Mouse (Mus musculus): ENCODE data around the gene Abcg5. TPM values are rescaled to one million over a fixed set of nuclear protein-coding genes. Genes with fewer than 3 reads are reported as not detected.

The Abcg5 gene
- polyA plus RNA-seq, 1 experiment from 2014 or later, result 0.52 TPM

- Histone ChIP-seq H3K27me3 (ENCODE audit: control insufficient read depth, insufficient read depth, low read length) (no peaks in the 10 kb centered on the region), H3K36me3 (ENCODE audit: control insufficient read depth, insufficient read depth, low read length) (no peaks in the 10 kb centered on the region), H3K9me3 (ENCODE audit: control insufficient read depth, low read length) (no peaks in the 10 kb centered on the region), H3K4me2 (ENCODE audit: low read depth) (no peak overlapping the region), H3K27ac (ENCODE audit: low read depth, low read length) (no peak overlapping the region), H3K4me3 (ENCODE audit: low read depth, low read length) (no peak overlapping the region), H3K4me1 (ENCODE audit: control insufficient read depth, insufficient read depth, low read length) (no peaks in the 10 kb centered on the region), H3K9ac (ENCODE audit: low read length) (no peak overlapping the region)
- WGBS, result 80% methylated on average over 13 of the region's 13 CpGs
- no peak for ATAC-seq (ENCODE audit: insufficient read depth, low FRiP score, low TSS enrichment)
- DNase-seq (ENCODE audit: low spot score), result no peak
Observed at GRCm38 (mm10) chr17:84633443-84633842, 49.4 kb downstream of the Abcg5 start.

DNA sequence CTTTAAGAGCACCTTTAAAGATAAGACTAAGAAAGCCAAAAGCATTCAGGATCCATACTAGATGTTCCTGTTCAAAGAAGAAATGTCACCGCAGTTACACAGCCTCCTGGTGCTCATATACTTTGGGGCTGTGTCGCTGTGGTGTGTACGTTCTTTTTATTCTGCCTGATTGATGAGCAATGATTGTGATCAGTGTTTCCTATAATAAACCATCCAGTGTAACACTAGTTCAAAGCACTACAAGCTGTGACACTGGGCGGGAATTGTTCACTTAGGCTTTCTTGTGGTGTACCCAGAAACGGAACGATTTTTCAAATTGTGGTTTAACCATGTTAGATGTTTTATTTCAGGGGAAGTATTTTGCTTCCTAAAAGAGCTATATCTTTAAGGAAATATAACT lies 51.0 kb downstream of the Abcg5 start:
- DNase-seq (ENCODE audit: low spot score), result no peak
- H3K36me3 ChIP-seq (ENCODE audit: control insufficient read depth, insufficient read depth, low read length), result no peaks in the 10 kb centered on the region
- H3K27ac ChIP-seq (ENCODE audit: low read depth, low read length), result no peak overlapping the region
- no peaks in the 10 kb centered on the region for H3K27me3 ChIP-seq (ENCODE audit: control insufficient read depth, insufficient read depth, low read length)
- no peak overlapping the region for H3K4me3 ChIP-seq (ENCODE audit: low read depth, low read length)
- H3K4me2 ChIP-seq (ENCODE audit: low read depth), result no peak overlapping the region
- ATAC-seq (ENCODE audit: insufficient read depth, low FRiP score, low TSS enrichment), result no peak
- H3K9me3 ChIP-seq (ENCODE audit: control insufficient read depth, low read length), result no peaks in the 10 kb centered on the region
- peaks cover 2% of the 10 kb centered on the region for H3K4me1 ChIP-seq (ENCODE audit: control insufficient read depth, insufficient read depth, low read length)
- H3K9ac ChIP-seq (ENCODE audit: low read length), result no peak overlapping the region
- 86% methylated on average over 6 of the region's 6 CpGs for WGBS

DNA sequence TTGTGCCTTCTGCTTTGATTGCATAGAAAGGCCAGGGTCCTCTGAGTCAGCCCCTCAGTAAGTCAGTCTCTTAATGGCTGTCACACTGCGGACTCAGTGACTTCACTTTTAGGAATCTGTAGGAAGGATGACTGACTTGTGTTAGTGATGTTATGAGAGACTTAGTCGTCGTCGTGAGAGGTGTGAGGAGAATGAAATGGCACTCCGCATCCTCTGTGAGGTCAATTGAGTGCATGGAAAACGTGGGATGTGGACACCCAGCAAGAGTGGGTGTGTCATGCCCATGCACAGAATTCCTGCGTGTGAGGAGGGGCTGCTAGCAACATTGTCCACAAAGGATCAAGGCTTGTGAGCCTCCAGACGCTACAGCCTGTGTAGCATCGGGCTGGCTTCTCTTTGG lies 54.2 kb downstream of the Abcg5 start:
- Histone ChIP-seq H3K27ac (ENCODE audit: low read depth, low read length) (no peak overlapping the region), H3K9me3 (ENCODE audit: control insufficient read depth, low read length) (no peaks in the 10 kb centered on the region), H3K4me2 (ENCODE audit: low read depth) (no peak overlapping the region), H3K4me1 (ENCODE audit: control insufficient read depth, insufficient read depth, low read length) (peaks cover 4% of the 10 kb centered on the region), H3K27me3 (ENCODE audit: control insufficient read depth, insufficient read depth, low read length) (no peaks in the 10 kb centered on the region), H3K36me3 (ENCODE audit: control insufficient read depth, insufficient read depth, low read length) (no peaks in the 10 kb centered on the region), H3K4me3 (ENCODE audit: low read depth, low read length) (no peak overlapping the region), H3K9ac (ENCODE audit: low read length) (no peak overlapping the region)
- ATAC-seq (ENCODE audit: insufficient read depth, low FRiP score, low TSS enrichment) (no peak), DNase-seq (ENCODE audit: low spot score) (no peak)
- WGBS, result 89% methylated on average over 9 of the region's 9 CpGs

- Histone ChIP-seq H3K9me3 (ENCODE audit: control insufficient read depth, low read length) (no peaks in the 10 kb centered on the region), H3K36me3 (ENCODE audit: control insufficient read depth, insufficient read depth, low read length) (no peaks in the 10 kb centered on the region), H3K4me1 (ENCODE audit: control insufficient read depth, insufficient read depth, low read length) (peaks cover 4% of the 10 kb centered on the region), H3K9ac (ENCODE audit: low read length) (no peak overlapping the region), H3K4me2 (ENCODE audit: low read depth) (no peak overlapping the region), H3K27me3 (ENCODE audit: control insufficient read depth, insufficient read depth, low read length) (no peaks in the 10 kb centered on the region), H3K27ac (ENCODE audit: low read depth, low read length) (no peak overlapping the region), H3K4me3 (ENCODE audit: low read depth, low read length) (no peak overlapping the region)
- DNase-seq (ENCODE audit: low spot score) (no peak), ATAC-seq (ENCODE audit: insufficient read depth, low FRiP score, low TSS enrichment) (no peak)
- 90% methylated on average over 10 of the region's 10 CpGs for WGBS
Observed at GRCm38 (mm10) chr17:84627721-84628120, 55.1 kb downstream of the Abcg5 start.

GRCm38 (mm10) chr17:84626857-84627305 lies 55.9 kb downstream of the Abcg5 start:
- Histone ChIP-seq H3K36me3 (ENCODE audit: control insufficient read depth, insufficient read depth, low read length) (no peaks in the 10 kb centered on the region), H3K27me3 (ENCODE audit: control insufficient read depth, insufficient read depth, low read length) (no peaks in the 10 kb centered on the region), H3K27ac (ENCODE audit: low read depth, low read length) (no peak overlapping the region), H3K9me3 (ENCODE audit: control insufficient read depth, low read length) (no peaks in the 10 kb centered on the region), H3K4me3 (ENCODE audit: low read depth, low read length) (peak overlapping the region; percentile 50), H3K9ac (ENCODE audit: low read length) (peak overlapping the region; percentile 44), H3K4me1 (ENCODE audit: control insufficient read depth, insufficient read depth, low read length) (peaks cover 4% of the 10 kb centered on the region), H3K4me2 (ENCODE audit: low read depth) (peak overlapping the region; percentile 45)
- 40% methylated on average over 9 of the region's 9 CpGs for WGBS
- DNase-seq (ENCODE audit: low spot score) (no peak), ATAC-seq (ENCODE audit: insufficient read depth, low FRiP score, low TSS enrichment) (peak; percentile 41)

GRCm38 (mm10) chr17:84626276-84626856 lies 56.4 kb downstream of the Abcg5 start, which contains the start of gene Dync2li1:
TSS of gene Dync2li1 (plus strand) at chr17:84626496.
- WGBS, result under 1% methylated on average over 23 of the region's 25 CpGs

GRCm38 (mm10) chr17:84622873-84623272 lies 59.9 kb downstream of the Abcg5 start:
- ATAC-seq (ENCODE audit: insufficient read depth, low FRiP score, low TSS enrichment) (no peak), DNase-seq (ENCODE audit: low spot score) (no peak)
- Histone ChIP-seq H3K36me3 (ENCODE audit: control insufficient read depth, insufficient read depth, low read length) (no peaks in the 10 kb centered on the region), H3K27ac (ENCODE audit: low read depth, low read length) (no peak overlapping the region), H3K9me3 (ENCODE audit: control insufficient read depth, low read length) (no peaks in the 10 kb centered on the region), H3K4me2 (ENCODE audit: low read depth) (no peak overlapping the region), H3K4me3 (ENCODE audit: low read depth, low read length) (no peak overlapping the region), H3K27me3 (ENCODE audit: control insufficient read depth, insufficient read depth, low read length) (no peaks in the 10 kb centered on the region), H3K4me1 (ENCODE audit: control insufficient read depth, insufficient read depth, low read length) (peaks cover 4% of the 10 kb centered on the region), H3K9ac (ENCODE audit: low read length) (no peak overlapping the region)
- WGBS, result 49% methylated on average over 2 of the region's 2 CpGs

More at GRCm38 (mm10) chr17:84626276-84626856, 56.4 kb downstream of the Abcg5 start, which contains the start of gene Dync2li1:
- Histone ChIP-seq H3K27me3 (ENCODE audit: control insufficient read depth, insufficient read depth, low read length) (no peaks in the 10 kb centered on the region), H3K27ac (ENCODE audit: low read depth, low read length) (no peak within 1 kb of the TSS), H3K9me3 (ENCODE audit: control insufficient read depth, low read length) (no peaks in the 10 kb centered on the region), H3K36me3 (ENCODE audit: control insufficient read depth, insufficient read depth, low read length) (no peaks in the 10 kb centered on the region), H3K4me1 (ENCODE audit: control insufficient read depth, insufficient read depth, low read length) (peaks cover 4% of the 10 kb centered on the region), H3K4me3 (ENCODE audit: low read depth, low read length) (peak within 1 kb of the TSS; percentile 50), H3K9ac (ENCODE audit: low read length) (peak within 1 kb of the TSS; percentile 44), H3K4me2 (ENCODE audit: low read depth) (peak within 1 kb of the TSS; percentile 45)
- DNase-seq (ENCODE audit: low spot score) (peak; percentile 93), ATAC-seq (ENCODE audit: insufficient read depth, low FRiP score, low TSS enrichment) (peak; percentile 98)

- DNase-seq (ENCODE audit: low spot score) (no peak), ATAC-seq (ENCODE audit: insufficient read depth, low FRiP score, low TSS enrichment) (no peak)
- Histone ChIP-seq H3K9ac (ENCODE audit: low read length) (no peak overlapping the region), H3K4me2 (ENCODE audit: low read depth) (no peak overlapping the region), H3K36me3 (ENCODE audit: control insufficient read depth, insufficient read depth, low read length) (no peaks in the 10 kb centered on the region), H3K4me1 (ENCODE audit: control insufficient read depth, insufficient read depth, low read length) (peaks cover 4% of the 10 kb centered on the region), H3K9me3 (ENCODE audit: control insufficient read depth, low read length) (no peaks in the 10 kb centered on the region), H3K27me3 (ENCODE audit: control insufficient read depth, insufficient read depth, low read length) (no peaks in the 10 kb centered on the region), H3K4me3 (ENCODE audit: low read depth, low read length) (no peak overlapping the region), H3K27ac (ENCODE audit: low read depth, low read length) (no peak overlapping the region)
- 91% methylated on average over 4 of the region's 4 CpGs for whole genome bisulfite sequencing
Observed at GRCm38 (mm10) chr17:84622028-84622427, 60.8 kb downstream of the Abcg5 start.

GRCm38 (mm10) chr17:84621209-84621608 lies 61.6 kb downstream of the Abcg5 start:
- Histone ChIP-seq H3K4me3 (ENCODE audit: low read depth, low read length) (no peak overlapping the region), H3K4me2 (ENCODE audit: low read depth) (no peak overlapping the region), H3K9me3 (ENCODE audit: control insufficient read depth, low read length) (no peaks in the 10 kb centered on the region), H3K27ac (ENCODE audit: low read depth, low read length) (no peak overlapping the region), H3K9ac (ENCODE audit: low read length) (no peak overlapping the region), H3K4me1 (ENCODE audit: control insufficient read depth, insufficient read depth, low read length) (no peaks in the 10 kb centered on the region), H3K27me3 (ENCODE audit: control insufficient read depth, insufficient read depth, low read length) (no peaks in the 10 kb centered on the region), H3K36me3 (ENCODE audit: control insufficient read depth, insufficient read depth, low read length) (no peaks in the 10 kb centered on the region)
- no peak for ATAC-seq (ENCODE audit: insufficient read depth, low FRiP score, low TSS enrichment)
- WGBS, result 90% methylated on average over 6 of the region's 6 CpGs
- DNase-seq (ENCODE audit: low spot score), result no peak
